Mouse (Mus musculus) CH12.LX (cell line): ENCODE measurements around the gene Tkt. TPM values are rescaled to one million over a fixed set of nuclear protein-coding genes. Genes with fewer than 3 reads are reported as not detected.

Source experiments
- DNase-seq: peaks from one replicate; pipeline ENCODE4 v3.0.0-alpha.2; 2013; ENCODE audit errors: extremely low read depth
- H3K27ac ChIP-seq: 2 replicates; pipeline ENCODE4 v1.5.1; 2012; ENCODE audit warnings: low read depth, mild to moderate bottlenecking, control low read depth, moderate library complexity; ENCODE audit not compliant: insufficient read depth
- H3K27me3 ChIP-seq: replicated peaks from 2 replicates; pipeline ENCODE3; 2012; ENCODE audit warnings: inconsistent platforms
- H3K36me3 ChIP-seq, 2 experiments: replicated peaks in 1 of 2; 2 replicates each; pipeline versions ENCODE3 to v1.6.1; 2012; ENCODE audit warnings: inconsistent platforms in 1 of 2, low read length in 1 of 2, mild to moderate bottlenecking in 1 of 2, mixed read lengths in 1 of 2, moderate library complexity in 1 of 2; ENCODE audit not compliant: control insufficient read depth in 1 of 2, insufficient read depth in 1 of 2
- H3K4me1 ChIP-seq, 2 experiments: 2 replicates each; pipeline ENCODE4 v1.6.1; 2012; ENCODE audit warnings: inconsistent platforms in 1 of 2, moderate library complexity in 1 of 2; ENCODE audit not compliant: insufficient read depth in 2 of 2, control insufficient read depth in 1 of 2
- H3K4me2 ChIP-seq: 2 replicates; pipeline ENCODE4 v1.6.1; 2012; ENCODE audit warnings: low read depth, mild to moderate bottlenecking, control low read depth; ENCODE audit not compliant: poor library complexity, insufficient read depth, severe bottlenecking
- H3K4me3 ChIP-seq, 3 experiments: fragments of 150-350 bp in 1 of 3; sonication (generic) in 1 of 3; replicated peaks in 1 of 3; 2 replicates each; pipeline versions ENCODE3 to v1.5.1; 2011 to 2012; ENCODE audit warnings: low read depth in 2 of 3, low read length in 2 of 3, mild to moderate bottlenecking in 2 of 3, moderate library complexity in 2 of 3, control low read depth in 1 of 3, improper control_type of control experiment in 1 of 3, inconsistent platforms in 1 of 3, mixed read lengths in 1 of 3; ENCODE audit not compliant: poor library complexity in 1 of 3
- H3K79me2 ChIP-seq: replicated peaks from 2 replicates; pipeline ENCODE4 v1.6.1; 2012; ENCODE audit warnings: mild to moderate bottlenecking, moderate library complexity; ENCODE audit not compliant: control insufficient read depth, poor library complexity, insufficient read depth, severe bottlenecking; ENCODE audit errors: extremely low read depth
- H3K9ac ChIP-seq: 2 replicates; pipeline ENCODE4 v1.6.1; 2012; ENCODE audit warnings: low read depth, mild to moderate bottlenecking, control low read depth, moderate library complexity; ENCODE audit not compliant: insufficient read depth
- H3K9me3 ChIP-seq: replicated peaks from 2 replicates; pipeline ENCODE3; 2012; ENCODE audit warnings: low read length, inconsistent platforms, mixed read lengths
- BHLHE40 ChIP-seq: IDR thresholded peaks from 2 replicates; pipeline ENCODE4 v1.6.1; 2011; ENCODE audit warnings: mild to moderate bottlenecking, low read depth, low read length, improper control_type of control experiment
- CHD2 ChIP-seq: IDR thresholded peaks from 2 replicates; pipeline ENCODE4 v1.6.1; 2011; ENCODE audit warnings: low read length, improper control_type of control experiment
- ELF1 ChIP-seq: IDR thresholded peaks from 2 replicates; pipeline ENCODE4 v1.6.1; 2014; ENCODE audit warnings: low read depth, mild to moderate bottlenecking, inconsistent platforms, low read length, improper control_type of control experiment
- EP300 ChIP-seq: IDR thresholded peaks from 2 replicates; pipeline ENCODE4 v1.6.1; 2011; ENCODE audit warnings: low read length, improper control_type of control experiment
- ETS1 ChIP-seq: conservative IDR thresholded peaks from 2 replicates; pipeline ENCODE4 v1.6.1; 2012; ENCODE audit warnings: low read depth, mild to moderate bottlenecking, inconsistent platforms, low read length, improper control_type of control experiment, moderate library complexity
- GABPA ChIP-seq: IDR thresholded peaks from 2 replicates; pipeline ENCODE4 v1.6.1; 2012; ENCODE audit warnings: low read depth, low read length, improper control_type of control experiment, inconsistent platforms; ENCODE audit not compliant: insufficient replicate concordance
- HCFC1 ChIP-seq: IDR thresholded peaks from 2 replicates; pipeline ENCODE4 v1.6.1; 2012; ENCODE audit warnings: low read depth, mild to moderate bottlenecking, inconsistent platforms, low read length, improper control_type of control experiment
- IRF4 ChIP-seq: IDR thresholded peaks from 2 replicates; pipeline ENCODE4 v1.6.1; 2014; ENCODE audit warnings: low read depth, mild to moderate bottlenecking, inconsistent platforms, low read length, improper control_type of control experiment
- JUND ChIP-seq: conservative IDR thresholded peaks from 2 replicates; pipeline ENCODE4 v1.6.1; 2011; ENCODE audit warnings: low read depth, low read length, improper control_type of control experiment
- KAT2A ChIP-seq: IDR thresholded peaks from 2 replicates; pipeline ENCODE4 v1.6.1; 2012; ENCODE audit warnings: low read length, improper control_type of control experiment, inconsistent platforms; ENCODE audit not compliant: insufficient replicate concordance
- MAX ChIP-seq: IDR thresholded peaks from 2 replicates; pipeline ENCODE4 v1.6.1; 2011; ENCODE audit warnings: low read length, improper control_type of control experiment
- MAZ ChIP-seq: IDR thresholded peaks from 2 replicates; pipeline ENCODE4 v1.6.1; 2012; ENCODE audit warnings: low read depth, mild to moderate bottlenecking, inconsistent platforms, low read length, improper control_type of control experiment, moderate library complexity
- MEF2A ChIP-seq: IDR thresholded peaks from 2 replicates; pipeline ENCODE4 v1.6.1; 2014; ENCODE audit warnings: low read depth, mild to moderate bottlenecking, inconsistent platforms, low read length, improper control_type of control experiment, borderline replicate concordance
- MYC ChIP-seq: IDR thresholded peaks from 2 replicates; pipeline ENCODE4 v1.6.1; 2011; ENCODE audit warnings: low read depth, mild to moderate bottlenecking, improper control_type of control experiment, low read length
- NELFE ChIP-seq: IDR thresholded peaks from 2 replicates; pipeline ENCODE4 v1.6.1; 2011; ENCODE audit warnings: low read depth, low read length, improper control_type of control experiment
- POLR2A ChIP-seq: IDR thresholded peaks from 2 replicates; pipeline ENCODE4 v1.6.1; 2011; ENCODE audit warnings: low read depth, mild to moderate bottlenecking, improper control_type of control experiment, low read length
- RCOR1 ChIP-seq: conservative IDR thresholded peaks from 2 replicates; pipeline ENCODE4 v1.6.1; 2012; ENCODE audit warnings: low read depth, mild to moderate bottlenecking, inconsistent platforms, low read length, improper control_type of control experiment
- SIN3A ChIP-seq: IDR thresholded peaks from 2 replicates; pipeline ENCODE4 v1.6.1; 2012; ENCODE audit warnings: low read length, improper control_type of control experiment, inconsistent platforms
- TBP ChIP-seq: conservative IDR thresholded peaks from 2 replicates; pipeline ENCODE4 v1.6.1; 2011; ENCODE audit warnings: low read depth, low read length, improper control_type of control experiment
- TCF12 ChIP-seq: IDR thresholded peaks from 2 replicates; pipeline ENCODE4 v1.6.1; 2014; ENCODE audit warnings: low read depth, mild to moderate bottlenecking, inconsistent platforms, low read length, improper control_type of control experiment
- USF1 ChIP-seq: IDR thresholded peaks from 2 replicates; pipeline ENCODE4 v1.6.1; 2014; ENCODE audit warnings: low read depth, mild to moderate bottlenecking, inconsistent platforms, low read length, improper control_type of control experiment
- ZC3H11A ChIP-seq: IDR thresholded peaks from 2 replicates; pipeline ENCODE4 v1.6.1; 2012; ENCODE audit warnings: low read depth, mild to moderate bottlenecking, inconsistent platforms, low read length, improper control_type of control experiment
- ZKSCAN1 ChIP-seq: IDR thresholded peaks from 2 replicates; pipeline ENCODE4 v1.6.1; 2012; ENCODE audit warnings: low read depth, inconsistent platforms, low read length, improper control_type of control experiment, borderline replicate concordance
- ZMIZ1 ChIP-seq: IDR thresholded peaks from 2 replicates; pipeline ENCODE4 v1.6.1; 2012; ENCODE audit warnings: low read depth, mild to moderate bottlenecking, inconsistent platforms, low read length, improper control_type of control experiment
- dilution Hi-C: fragments of 300-500 bp; cut with MboI; formaldehyde crosslinking; loops from 2 replicates; pipeline ENCODE4 v1.14.3; 2020; ENCODE audit warnings: low sequenced_read_pairs; ENCODE audit not compliant: extremely low pct_unique_long_range_greater_than_20kb, extremely low pct_ligation_motif_present
- in situ Hi-C: fragments of 300-500 bp; cut with MboI; formaldehyde crosslinking; loops from 3 replicates; pipeline ENCODE4 v1.14.3; 2019; ENCODE audit warnings: low sequenced_read_pairs, low pct_ligation_motif_present, low pct_unique_long_range_greater_than_20kb, mixed read lengths
- polyA plus RNA-seq: library from polyadenylated mRNA; unstranded; fragments of >175 nt; gene quantifications from 2 replicates; pipeline ENCODE4 v1.2.1, GENCODE M21; 2012; ENCODE audit warnings: low read depth; ENCODE audit not compliant: insufficient read length
- total RNA-seq, 2 experiments: library from RNA; depleted of rRNA; stranded (reverse); fragments of 300-350 nt in 1 of 2; fragments of >200 nt in 1 of 2; gene quantifications; 2 replicates each; pipeline ENCODE4 v1.2.3; 2012 to 2014

Tkt gene
- total and polyA plus RNA-seq, 3 experiments: 450 to 837 (median 456) TPM

GRCm38 (mm10) chr14:30597142-30597541 lies 49.0 kb downstream of the Tkt start:
- TF ChIP-seq GABPA: no peak
- TF ChIP-seq ETS1: no peak
- TF ChIP-seq ZC3H11A: no peak
- no peak for TF ChIP-seq RCOR1
- TF ChIP-seq NELFE: no peak
- no peak for TF ChIP-seq CHD2
- no peak for TF ChIP-seq MYC
- TF ChIP-seq TCF12: no peak
- Histone ChIP-seq H3K9me3 (no peaks in the 10 kb centered on the region), H3K27me3 (no peaks in the 10 kb centered on the region), H3K4me2 (no peak overlapping the region), H3K36me3 (peaks cover 55 to 84% of the 10 kb centered on the region in 2 experiments), H3K27ac (no peak overlapping the region; the same call in 1 of the 2 replicates), H3K4me1 (peaks cover 34 to 77% of the 10 kb centered on the region in 2 experiments), H3K9ac (no peak overlapping the region), H3K79me2 (no peaks in the 10 kb centered on the region), H3K4me3 (no peak overlapping the region)
- in situ Hi-C loops (no loop called here), dilution Hi-C loops (no loop called here)
- no peak for DNase-seq

- in situ Hi-C loops: no loop called here
- peaks cover 16% of the 10 kb centered on the region for H3K79me2 ChIP-seq
- peaks cover 54 to 70% of the 10 kb centered on the region in 2 experiments for H3K4me1 ChIP-seq
- no peak overlapping the region for H3K4me2 ChIP-seq
- dilution Hi-C loops: no loop called here
- no peak overlapping the region for H3K9ac ChIP-seq
- no peaks in the 10 kb centered on the region for H3K27me3 ChIP-seq
- H3K27ac ChIP-seq: peak overlapping the region; percentile 69
- peak; percentile 74 for DNase-seq
- H3K9me3 ChIP-seq: no peaks in the 10 kb centered on the region
- H3K36me3 ChIP-seq: peaks cover 68 to 92% of the 10 kb centered on the region in 2 experiments
- no peak overlapping the region for H3K4me3 ChIP-seq
- peak; percentile 77 for TF ChIP-seq TCF12
- TF ChIP-seq POLR2A: 0 out of 2 replicates have a peak, but pooled peaks have one; percentile 24
- TF ChIP-seq BHLHE40: peak; percentile 27; the same call in 1 of the 2 replicates
- TF ChIP-seq MEF2A: no peak
These were observed 58.7 kb downstream of the Tkt start for GRCm38 (mm10) chr14:30606817-30607216.

- Histone ChIP-seq H3K4me2 (peak overlapping the region; percentile 18; the same call in 1 of the 2 replicates), H3K27me3 (no peaks in the 10 kb centered on the region), H3K9ac (no peak overlapping the region), H3K9me3 (no peaks in the 10 kb centered on the region), H3K79me2 (peaks cover 22% of the 10 kb centered on the region), H3K27ac (peak overlapping the region; percentile 69), H3K4me1 (peaks cover 63 to 79% of the 10 kb centered on the region in 2 experiments), H3K36me3 (peaks cover 59 to 91% of the 10 kb centered on the region in 2 experiments), H3K4me3 (peak overlapping the region in 1 of 3 experiments; percentile 18)
- DNase-seq: peak; percentile 95
- in situ Hi-C loops (no loop called here), dilution Hi-C loops (no loop called here)
- TF ChIP-seq SIN3A (peak; percentile 61; the same call in 1 of the 2 replicates), TCF12 (peak; percentile 78), MAZ (peak; percentile 96), IRF4 (peak; percentile 95), KAT2A (no peak), MEF2A (peak; percentile 75; the same call in 1 of the 2 replicates), JUND (no peak), MAX (peak; percentile 91), HCFC1 (no peak), EP300 (peak; percentile 81), GABPA (no peak), TBP (no peak), ZC3H11A (no peak), CHD2 (peak; percentile 45; the same call in 1 of the 2 replicates), ZKSCAN1 (no peak), ELF1 (no peak), ZMIZ1 (no peak), NELFE (no peak), POLR2A (peak; percentile 36; the same call in 1 of the 2 replicates), USF1 (peak; percentile 88)
These were observed 59.5 kb downstream of the Tkt start for GRCm38 (mm10) chr14:30607696-30608095.
